Mouse (Mus musculus): ENCODE data around the gene Plcb1.

Plcb1 gene

DNA sequence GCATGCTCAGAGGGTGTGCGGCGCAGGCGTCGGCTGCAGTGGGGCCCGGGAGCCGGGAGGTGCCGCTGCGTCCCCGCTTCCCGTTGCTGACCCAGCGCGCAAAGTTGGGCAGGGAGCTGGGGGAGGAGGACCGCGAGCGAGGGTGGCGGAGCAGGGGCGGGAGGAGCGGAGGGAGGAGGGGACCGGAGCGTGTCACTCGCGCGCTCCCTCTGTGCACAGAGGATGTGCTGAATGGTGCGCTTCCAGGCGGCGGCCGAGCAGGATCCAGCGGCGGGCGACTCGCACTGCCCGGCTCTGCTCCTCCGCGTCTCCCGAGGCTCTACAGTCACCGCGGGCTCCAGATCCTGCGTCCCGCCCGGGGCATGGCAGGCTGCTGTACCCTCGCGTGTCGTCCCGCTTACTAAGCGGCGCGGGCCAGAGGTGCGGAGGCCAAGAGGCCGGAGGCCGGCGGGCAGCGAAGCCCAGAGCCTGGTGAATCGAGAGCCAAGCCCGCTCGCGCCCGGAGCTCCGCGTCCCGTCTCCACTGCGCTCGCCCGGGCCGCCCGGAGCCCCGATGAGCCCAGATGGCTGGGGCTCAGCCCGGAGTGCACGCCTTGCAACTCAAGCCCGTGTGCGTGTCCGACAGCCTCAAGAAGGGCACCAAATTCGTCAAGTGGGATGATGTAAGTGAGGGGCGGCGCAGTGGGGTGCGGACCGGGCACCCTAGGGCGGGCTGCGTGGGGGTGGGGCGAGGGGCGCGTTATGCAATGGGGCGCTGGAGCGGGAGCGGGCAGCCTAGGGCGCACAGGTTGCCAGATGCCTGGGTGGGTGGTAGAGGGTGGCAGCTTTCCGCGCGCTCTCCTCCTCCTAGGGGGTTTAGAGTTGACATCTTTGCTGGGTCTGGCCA, at the start of gene Plcb1:
Plcb1 (plus strand) TSS at position 98 of the 886 bp plus-strand sequence.
- peak; percentile 85 for DNase-seq

DNA sequence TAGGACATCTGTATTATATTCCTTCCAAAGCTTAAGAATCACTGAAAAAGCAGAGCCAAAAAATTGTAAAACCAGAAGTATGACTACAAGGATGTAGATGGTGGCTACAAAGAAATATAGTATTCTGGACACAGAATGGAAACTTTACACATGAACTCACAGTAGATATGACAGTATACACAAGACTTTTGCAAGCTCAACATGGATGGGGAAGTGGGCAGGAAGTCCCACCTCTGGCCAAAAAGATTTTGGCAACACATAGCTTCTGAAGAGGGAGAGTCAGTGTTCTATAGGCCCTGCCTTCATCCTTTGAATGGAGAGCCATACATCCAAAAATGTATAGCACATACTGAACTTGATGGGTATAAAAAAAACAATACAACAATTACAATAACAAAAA, 30.3 kb upstream of the Plcb1 start:
- no peak for DNase-seq

DNA sequence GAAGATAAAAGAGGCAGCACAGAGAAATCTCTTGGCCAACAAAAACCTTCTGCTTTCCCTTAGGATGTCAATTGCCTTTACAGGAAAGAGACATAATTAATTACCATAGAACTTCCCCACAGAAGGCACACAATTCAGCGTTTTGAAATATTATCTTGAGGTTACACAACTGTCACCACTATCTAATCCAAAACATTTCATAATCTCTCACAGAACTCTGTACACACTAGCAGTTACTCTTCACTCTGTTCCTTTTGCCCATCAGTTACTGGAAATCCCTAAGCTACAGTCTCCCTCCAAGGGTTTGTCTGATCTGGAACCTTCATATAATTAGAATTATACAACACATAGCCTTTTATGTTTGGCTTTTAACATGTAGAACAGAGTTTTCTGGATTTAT, 29.8 kb upstream of the Plcb1 start:
- DNase-seq, result no peak

DNA sequence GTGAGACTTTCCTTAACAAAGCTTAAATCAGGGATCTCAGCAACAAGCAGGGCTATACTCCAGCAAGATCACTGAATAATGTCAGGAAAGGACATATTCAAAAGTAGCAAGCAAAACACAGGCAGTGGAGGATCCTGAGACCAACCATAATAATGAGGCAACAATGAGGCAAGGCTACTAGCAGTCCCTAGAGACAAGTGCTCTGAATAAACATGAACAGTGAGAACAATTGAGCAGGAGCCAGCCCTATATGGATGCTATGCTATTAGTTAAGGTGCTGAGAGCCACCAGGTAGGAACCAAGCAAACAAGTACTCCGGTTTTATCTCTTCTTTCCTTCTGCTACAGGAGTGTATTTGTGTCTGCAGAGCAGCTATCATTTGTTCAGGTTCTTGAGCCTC, 24.8 kb upstream of the Plcb1 start:
- no peak for DNase-seq

DNA sequence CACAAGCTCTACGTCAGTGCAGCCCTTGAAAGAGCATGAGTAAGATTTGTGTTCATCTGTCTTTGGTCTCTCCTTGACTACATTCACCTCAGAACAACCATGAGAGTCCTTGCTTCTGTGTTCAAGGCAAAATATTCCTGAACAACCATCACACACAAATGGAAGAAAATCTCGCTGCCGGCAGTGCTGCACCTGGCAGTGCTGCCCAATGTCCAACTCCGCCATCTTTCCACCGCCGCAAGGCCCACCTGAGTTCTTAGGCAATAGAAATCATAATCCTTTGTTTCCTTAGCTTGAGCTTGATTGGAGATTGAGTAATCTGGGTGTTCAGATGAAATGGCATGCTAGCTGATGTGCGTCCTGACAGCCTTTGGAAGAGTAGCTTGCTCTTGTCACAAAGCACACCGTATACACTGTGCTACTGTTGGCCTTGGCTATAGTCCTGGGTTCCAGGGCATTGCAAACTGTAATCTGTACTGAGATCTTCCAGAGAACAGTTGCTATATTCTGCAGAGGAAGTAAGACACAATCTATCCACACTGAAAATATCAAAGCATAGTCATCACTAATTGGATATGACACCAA, 22.4 kb upstream of the Plcb1 start:
- no peak for DNase-seq

DNA sequence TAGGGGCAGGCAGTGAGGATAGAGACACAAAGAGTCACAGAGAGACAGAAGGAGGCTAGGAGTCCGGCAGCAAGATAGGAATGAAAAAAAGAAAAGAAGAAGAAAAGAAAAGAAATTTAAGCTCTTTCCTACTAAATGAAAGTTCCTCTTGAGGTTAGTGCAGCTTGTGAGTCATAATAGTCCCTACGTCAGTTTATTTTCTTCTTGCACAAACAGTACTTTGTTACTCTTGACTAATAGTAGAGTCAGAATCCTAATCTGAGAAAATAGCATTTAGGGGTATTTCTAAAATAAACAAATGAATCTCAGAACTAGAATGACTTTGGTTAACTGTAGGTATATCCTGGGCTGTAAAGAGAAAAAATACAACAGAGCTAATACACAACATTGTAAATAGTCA, 21.4 kb upstream of the Plcb1 start:
- DNase-seq, result no peak

DNA sequence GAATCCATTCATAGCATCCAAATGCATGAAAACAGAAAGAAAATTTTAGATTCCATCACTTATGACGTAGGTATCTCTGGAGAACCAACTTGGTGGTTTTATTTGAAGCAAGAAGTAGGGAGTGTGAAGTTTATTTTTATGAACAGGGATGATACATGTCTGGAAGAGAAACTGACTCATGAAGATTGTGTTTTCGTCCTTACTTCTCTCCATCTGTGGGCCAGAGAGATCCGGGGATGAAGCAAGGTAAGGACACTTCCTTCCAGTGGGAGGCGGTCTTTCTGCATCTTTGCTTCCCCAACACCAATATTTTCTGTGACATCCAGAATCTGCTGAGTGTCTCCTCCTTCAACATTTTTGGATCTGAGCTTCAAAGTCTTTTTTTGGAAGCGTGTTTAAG, 6.0 kb upstream of the Plcb1 start:
- DNase-seq, result no peak

DNA sequence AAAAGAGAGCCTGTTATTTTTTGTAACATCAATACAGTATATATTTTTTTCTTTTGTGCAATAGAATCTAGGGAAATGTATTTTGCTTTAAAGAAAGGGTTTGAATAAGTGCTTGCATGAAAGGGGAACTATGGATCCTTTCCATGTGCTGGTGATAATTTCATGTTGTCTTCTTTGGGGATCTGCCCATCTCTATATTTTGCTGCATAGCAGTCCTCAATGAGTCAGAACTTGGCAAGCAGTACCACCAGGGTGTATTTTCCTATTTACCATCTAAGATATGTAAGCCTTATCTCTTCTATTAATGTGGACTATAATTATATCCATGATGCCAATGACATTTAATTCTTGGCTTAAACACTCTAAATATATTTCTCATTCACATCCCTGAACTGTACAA, 5.6 kb upstream of the Plcb1 start:
- no peak for DNase-seq

DNA sequence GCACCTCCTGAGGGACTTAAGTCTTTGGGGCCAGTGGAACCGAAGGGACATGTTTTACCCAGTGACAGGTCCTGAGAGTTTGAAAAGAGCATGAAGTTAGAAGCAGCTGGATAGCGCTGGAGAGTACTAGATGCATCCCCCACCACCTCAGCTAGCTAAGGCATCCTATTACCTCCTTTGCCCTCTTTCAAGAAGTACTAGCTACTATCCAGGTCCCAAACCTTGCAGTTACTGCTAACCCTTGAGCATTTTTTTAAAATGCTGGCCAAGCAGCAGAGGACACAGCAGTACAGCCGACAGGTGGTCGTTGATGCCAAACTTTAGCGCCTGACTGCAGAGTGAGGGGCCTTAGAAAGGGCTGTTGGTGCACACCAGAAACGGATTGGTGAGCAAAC, 986 bp downstream of the Plcb1 start:
- DNase-seq, result peak; percentile 23

DNA sequence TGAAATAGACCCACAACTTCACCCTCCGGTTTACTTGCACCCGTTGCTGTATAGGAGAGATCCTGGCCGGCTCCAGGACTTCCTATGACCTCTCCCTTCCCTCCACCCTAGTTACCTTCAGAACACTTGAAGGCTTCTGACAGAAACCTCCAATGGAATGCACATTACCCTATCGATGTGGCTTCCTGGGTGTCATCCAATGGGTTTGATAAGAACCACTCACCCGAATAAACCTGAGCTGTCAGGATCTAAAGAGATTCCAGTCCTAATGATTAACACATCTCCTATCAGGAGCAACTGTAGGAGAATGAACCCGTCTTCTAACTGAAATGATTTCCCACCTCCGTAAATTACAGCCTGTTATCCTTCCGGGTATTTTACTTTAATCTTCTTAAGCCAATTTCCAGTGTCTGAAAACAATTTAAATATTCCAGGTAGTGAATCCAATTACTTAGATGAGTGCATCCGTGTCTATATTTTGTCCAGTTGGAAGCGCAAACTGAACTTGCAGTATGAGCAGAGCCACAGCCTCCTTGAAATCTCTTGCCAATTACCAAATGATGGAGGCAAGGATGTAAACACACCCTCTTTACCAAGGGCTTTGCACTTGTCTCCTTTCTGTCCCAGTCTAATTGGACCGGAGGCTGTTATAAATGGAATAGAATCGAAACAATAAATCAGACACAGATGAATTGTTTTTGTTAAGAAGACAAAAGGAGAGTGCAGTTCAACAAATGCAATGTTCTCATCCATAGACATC, 1.6 kb downstream of the Plcb1 start:
- DNase-seq, result no peak

DNA sequence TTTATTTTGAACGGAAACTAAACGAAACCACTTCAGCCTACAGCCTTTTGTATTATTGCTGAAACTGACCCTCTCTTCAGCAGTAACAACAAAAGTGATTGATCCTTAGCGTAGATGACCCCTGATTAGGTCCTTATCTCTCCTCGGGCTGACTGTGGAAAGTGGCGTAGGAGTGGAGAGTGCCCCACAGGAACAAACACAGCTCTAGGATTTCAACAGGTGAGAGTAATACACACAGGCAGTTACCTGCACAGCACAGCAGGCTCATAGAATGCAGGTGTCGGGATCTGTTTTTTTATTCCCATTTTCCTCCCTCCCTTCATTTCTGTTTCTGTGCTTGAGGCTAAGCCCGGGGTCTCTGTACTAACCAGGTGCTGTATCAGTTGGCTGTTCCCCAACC, 7.1 kb downstream of the Plcb1 start:
- no peak for DNase-seq

DNA sequence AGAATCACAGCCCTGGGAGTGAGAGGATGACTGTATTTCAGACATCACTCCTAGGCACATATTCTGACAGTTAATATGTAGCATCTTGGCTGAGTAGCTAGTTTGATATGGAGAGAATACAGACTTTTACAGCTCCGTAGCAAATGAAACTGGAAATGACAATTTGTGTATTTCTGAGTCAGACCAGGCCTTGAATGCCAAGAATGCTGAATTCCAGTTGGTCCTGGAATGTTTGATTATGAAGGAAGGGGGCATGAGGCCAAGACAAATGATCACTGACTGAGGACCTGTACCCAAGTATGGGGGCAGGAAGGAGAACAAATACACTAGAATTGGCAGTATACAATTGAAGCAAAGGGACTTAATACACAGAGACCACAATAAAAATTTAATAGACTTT, 14.4 kb downstream of the Plcb1 start:
- no peak for DNase-seq

DNA sequence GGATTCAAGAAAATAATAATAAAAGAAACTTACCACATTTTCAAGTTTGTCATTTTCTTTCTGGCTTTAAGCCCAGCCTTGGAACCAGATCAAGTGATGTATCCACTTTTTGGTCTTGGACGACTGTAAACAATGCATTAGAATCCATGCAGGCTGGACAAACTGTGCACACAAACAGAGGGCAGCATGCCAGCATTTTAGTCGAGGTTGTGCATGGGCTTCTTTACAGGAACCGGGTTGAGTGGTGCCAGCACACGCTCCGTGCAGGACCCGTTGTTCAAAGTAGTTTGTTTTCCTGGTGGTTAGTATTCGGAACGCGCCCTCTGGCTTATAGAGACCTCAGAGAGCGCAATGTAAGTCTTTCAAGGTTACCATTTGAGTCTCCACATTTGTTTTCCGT, 30.5 kb downstream of the Plcb1 start:
- DNase-seq, result no peak

DNA sequence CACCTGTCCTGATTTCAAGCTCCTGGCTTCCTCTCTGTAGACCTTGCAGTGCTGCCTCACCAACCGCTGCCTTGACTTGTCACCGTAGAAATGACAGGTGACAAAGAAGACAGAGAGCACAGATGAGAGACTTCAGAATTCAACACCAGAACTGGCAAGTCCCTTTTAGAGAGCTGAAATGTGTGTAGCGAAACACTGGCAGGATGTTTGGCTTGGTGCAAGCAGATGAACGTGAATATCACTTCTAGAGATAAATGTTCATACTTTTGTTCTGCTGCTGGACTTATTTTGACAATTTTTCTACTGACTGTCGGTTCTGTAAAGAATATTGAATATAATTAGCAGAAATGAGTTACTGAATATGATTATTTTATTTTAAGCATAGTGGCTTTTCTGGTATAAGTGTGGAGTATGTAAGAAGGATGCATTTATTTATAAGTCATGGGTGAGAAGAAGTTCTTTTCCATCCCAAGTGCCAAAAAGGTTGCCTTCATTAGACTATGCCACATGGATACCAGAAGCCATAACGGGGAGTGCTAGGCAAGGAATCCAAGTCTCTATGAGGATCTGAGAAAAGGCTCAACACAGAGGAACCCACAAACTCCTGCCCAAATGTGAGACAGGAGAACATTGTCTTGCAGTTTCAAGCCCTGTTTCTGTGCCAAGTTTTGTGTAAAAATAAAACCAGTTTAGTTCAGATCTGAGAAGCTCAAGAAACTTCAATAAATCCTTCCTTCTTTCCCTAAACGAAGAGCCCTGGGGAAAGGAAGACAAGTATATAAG, 31.4 kb downstream of the Plcb1 start:
- DNase-seq, result no peak

DNA sequence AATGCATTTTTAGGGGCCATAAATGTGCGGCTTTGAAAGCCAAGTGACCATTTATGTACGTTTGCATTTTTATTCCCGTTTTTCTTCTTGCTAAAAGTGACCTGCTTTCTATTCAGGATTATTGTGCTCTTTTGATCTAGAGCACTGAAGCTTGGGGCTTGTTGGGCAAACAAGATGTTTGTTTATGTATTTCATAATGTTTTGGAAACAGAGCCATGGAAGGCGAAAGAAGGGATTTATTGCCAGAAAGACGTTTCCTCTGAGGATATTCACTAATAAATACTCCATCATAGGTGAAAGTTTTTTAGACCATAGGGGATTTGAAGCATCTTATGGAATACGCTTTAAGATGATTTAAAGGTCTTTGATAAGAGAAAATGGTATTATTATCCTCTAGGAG, 35.3 kb downstream of the Plcb1 start:
- no peak for DNase-seq

DNA sequence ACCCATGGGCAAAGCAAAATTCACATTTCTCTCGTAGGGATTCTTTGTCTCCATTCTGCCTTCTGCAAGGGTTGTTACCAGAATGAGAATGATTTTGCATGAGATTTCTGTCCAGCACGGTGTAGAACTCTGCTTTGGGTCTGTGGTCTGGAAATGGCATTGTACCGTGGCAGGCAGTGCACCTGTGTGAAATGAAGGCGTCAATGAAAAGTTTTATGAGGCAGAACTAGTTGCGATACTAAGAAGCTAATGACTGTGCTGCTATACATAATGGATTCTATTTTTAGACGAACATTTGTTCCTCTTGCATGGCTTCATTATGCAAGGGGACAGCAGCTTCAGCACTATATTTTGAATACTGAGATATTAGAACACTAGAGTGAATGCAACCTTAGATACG, 39.8 kb downstream of the Plcb1 start:
- DNase-seq, result no peak

DNA sequence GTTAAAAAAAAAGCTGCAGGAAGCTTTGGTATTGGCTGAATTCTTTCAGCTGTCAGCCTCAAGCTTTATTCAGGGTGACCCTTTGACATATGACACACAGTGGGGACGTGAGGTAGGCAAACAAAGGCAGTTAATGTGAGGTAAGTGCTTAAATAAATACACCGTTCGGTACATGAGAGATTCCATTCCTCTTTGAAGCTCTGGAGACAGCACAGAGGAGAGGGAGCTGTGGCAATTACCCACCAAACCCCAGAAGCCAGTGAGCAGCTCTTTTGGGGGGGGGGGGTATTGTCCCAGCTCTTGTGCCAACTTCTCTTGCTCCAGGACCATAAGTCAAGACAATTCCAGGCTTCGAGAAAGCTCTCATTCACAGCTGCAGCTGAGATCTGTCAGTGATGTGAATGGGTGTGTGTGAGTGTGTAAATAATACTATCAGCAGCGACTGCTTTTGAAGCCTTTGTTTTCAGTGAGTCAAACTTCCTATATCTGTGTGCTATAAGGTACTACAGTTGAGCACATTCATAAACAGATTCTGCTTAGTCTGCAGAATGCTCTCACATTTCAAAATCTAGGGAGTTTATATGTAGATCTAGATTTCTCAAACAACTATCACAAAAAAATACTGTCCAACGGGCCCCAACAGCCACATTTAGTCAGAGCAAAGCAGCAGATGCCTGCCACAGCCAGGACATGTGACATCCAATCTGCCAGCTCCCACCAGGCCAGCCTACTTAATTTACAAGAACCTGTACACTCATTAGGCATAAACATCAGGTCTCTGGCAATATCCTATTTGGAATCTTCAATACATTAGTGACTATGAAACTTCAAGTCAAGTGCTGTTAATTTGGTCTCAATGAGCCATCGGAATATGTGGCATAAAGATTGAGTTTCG, 40.5 kb downstream of the Plcb1 start:
- DNase-seq, result peak; percentile 31

DNA sequence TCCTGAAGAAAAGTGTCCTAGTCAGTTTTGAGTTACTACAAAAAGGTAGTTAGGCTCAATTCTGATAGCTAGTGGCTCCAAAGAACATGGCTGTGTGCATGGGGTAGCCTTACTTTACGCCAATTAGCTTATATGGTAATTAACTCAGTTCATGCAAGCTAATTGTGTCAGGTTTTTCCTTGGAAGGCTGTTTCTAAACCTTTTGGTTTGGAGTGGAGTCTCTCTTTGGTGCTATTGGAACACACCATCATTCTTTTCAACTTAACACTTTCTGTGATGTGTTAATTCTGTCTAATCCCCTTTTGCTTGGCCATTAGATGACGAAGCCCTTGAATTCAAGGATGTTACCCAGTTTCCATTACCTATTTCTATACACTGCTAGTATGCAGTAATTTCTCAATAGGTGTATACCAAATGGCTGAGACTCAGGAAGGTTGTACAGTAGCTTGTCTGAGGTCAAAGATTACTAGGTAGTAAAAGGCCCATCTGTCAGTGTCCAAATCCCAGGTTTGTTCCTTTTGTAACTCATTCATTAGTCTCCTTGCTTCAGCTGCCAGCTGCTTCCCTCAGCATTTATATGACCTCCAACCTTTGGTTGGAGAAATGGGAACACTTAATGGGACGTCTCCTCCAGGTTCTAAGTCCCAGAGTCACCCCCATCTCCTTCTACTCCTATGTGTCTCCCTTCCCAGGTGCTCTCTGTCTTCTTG, 42.1 kb downstream of the Plcb1 start:
- no peak for DNase-seq

DNA sequence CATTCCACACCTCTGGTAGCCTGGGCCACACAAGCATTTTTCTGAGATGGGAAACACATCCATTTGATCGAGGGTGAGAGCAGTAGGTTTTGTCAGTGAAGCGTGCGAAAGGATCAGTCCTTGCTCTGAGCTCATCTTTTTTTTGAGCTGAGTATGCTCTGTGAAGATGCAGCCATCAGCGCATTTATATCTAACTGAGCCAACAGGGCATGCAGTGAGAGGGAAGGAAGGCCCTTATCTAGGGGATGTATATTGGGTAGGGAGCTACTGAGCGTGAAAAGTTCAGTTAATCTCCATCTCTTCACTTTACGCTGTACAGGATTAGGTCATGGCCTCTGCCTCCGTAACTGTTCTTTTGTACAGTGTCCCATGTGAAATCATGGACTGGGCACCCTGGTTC, 46.0 kb downstream of the Plcb1 start:
- no peak for DNase-seq

DNA sequence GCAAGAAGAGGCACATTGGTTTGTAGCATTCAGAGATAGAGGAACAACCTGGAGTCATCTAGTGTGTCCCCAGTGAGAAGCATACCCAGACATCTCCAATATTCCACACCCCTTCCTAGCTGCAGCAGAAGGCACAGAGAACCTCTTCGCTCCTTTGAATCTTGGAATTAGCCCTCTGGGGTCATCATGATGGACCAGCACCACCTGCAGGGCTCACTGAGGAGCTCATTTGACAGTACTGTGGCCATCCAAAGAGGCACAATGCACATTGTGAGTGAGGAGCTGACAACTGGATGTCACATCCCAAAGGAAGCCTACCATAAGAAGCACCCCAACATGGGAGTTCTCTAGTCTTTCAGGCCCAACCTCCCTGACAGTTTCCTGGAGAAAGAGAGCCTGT, 50.2 kb downstream of the Plcb1 start:
- DNase-seq, result no peak

DNA sequence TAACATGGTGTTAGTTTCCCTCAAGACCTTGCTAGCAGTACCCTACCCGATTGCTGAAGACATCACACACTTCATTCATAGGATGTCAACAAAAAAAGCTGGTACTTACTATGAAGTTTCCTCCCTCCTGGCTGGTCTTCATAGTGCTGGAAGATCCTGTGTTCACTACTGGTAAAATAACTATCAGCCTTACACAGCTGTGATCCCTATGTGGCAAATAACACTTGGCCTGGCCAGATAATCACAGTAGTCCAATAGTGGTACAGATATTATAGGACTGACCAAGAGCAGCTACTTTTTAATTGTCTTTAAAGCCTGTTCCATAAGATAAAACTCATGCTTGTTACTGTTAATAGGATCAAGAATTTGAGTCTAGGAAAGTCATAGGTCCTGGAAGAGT, 52.3 kb downstream of the Plcb1 start:
- no peak for DNase-seq

All from cerebellum, adult 9-10 months (tissue).